7 mouse cellular contexts compared by ENCODE assay signal in the genomic region with DNA sequence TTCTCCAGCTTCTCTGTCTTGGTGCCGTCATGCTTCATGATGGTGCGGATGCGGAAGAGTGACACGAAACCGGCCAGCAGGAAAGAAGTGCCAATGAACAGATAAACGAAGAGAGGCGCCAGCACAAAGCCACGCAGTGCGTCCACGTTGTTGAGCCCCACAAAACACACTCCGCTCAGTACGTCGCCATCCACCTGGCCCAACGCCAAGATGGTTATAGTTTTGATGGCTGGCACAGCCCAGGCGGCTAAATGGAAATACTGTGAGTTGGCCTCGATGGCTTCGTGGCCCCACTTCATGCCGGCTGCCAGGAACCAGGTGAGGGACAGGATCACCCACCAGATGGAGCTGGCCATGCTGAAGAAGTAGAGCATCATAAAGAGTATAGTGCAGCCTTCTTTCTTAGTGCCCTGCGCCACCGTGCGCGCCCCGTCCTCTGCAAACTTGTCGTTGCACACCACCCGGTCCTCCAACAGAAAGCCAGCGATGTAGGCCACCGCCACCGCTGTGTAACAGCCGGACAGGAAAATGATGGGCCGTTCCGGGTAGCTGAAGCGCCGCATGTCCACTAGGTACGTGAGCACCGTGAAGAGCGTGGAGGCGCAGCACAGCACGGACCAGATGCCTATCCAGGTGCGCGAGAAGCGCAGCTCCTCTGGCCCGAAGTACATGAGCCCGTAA. TPM values are rescaled to one million over a fixed set of nuclear protein-coding genes. Genes with fewer than 3 reads are reported as not detected.
DNase-seq lines count a peak whose midpoint lies in the region; ATAC-seq and TF ChIP-seq lines count a peak whose summit lies in the region.

No protein-coding gene starts in this region.

- H3K4me2 ChIP-seq in intestine, embryonic 15.5 days (replicated peaks), result peak overlapping the region; percentile 93
- peak overlapping the region; percentile 92 for H3K4me2 ChIP-seq in limb, embryonic 12.5 days
- peak overlapping the region; percentile 68 for H3K4me2 ChIP-seq in midbrain, embryonic 16.5 days (ENCODE audit: low read length)

- no peaks in the 10 kb centered on the region for H3K4me1 ChIP-seq in bone marrow macrophage, adult 2 months (ENCODE audit: control insufficient read depth, insufficient read depth, low read length)
- peaks cover 14% of the 10 kb centered on the region; the same call in 1 of the 2 replicates for H3K4me1 ChIP-seq in intestine, embryonic 15.5 days (replicated peaks)
- H3K4me1 ChIP-seq in limb, embryonic 12.5 days (replicated peaks), result peaks cover 27% of the 10 kb centered on the region
- H3K4me1 ChIP-seq in midbrain, embryonic 16.5 days (ENCODE audit: control insufficient read depth, insufficient read depth, low read length), result peaks cover 16% of the 10 kb centered on the region

- peak overlapping the region; percentile 86 for H3K9ac ChIP-seq in intestine, embryonic 15.5 days
- peak overlapping the region; percentile 97 for H3K9ac ChIP-seq in limb, embryonic 12.5 days (replicated peaks)
- H3K9ac ChIP-seq in midbrain, embryonic 16.5 days (ENCODE audit: low read depth, low read length), result peak overlapping the region; percentile 96

- 0 out of 2 replicates have a peak, but pooled peaks have one; percentile 17 for ATAC-seq in intestine, embryonic 15.5 days
- 0 out of 2 replicates have a peak, but pooled peaks have one; percentile 0 for ATAC-seq in limb, embryonic 12.5 days (ENCODE audit: insufficient number of reproducible peaks, insufficient read depth, low FRiP score, low TSS enrichment, low read depth)
- 0 out of 2 replicates have a peak, but pooled peaks have one; percentile 8 for ATAC-seq in midbrain, embryonic 16.5 days

- no peak for TF ChIP-seq POLR2A in bone marrow macrophage, adult 2 months (IDR thresholded peaks at IDR 0.05; ENCODE audit: borderline replicate concordance, low read depth, low read length)

- H3K27me3 ChIP-seq in intestine, embryonic 15.5 days (replicated peaks), result no peaks in the 10 kb centered on the region; the same call in 1 of the 2 replicates
- no peaks in the 10 kb centered on the region; the same call in 1 of the 2 replicates for H3K27me3 ChIP-seq in limb, embryonic 12.5 days
- no peaks in the 10 kb centered on the region for H3K27me3 ChIP-seq in midbrain, embryonic 16.5 days (ENCODE audit: control insufficient read depth, insufficient read depth, low read depth, low read length)

- DNase-seq in cerebellum, postnatal 14 days, result peak; percentile 76 to 79
- DNase-seq in frontal cortex, postnatal 36 days (ENCODE audit: low spot score in 2 of 2), result peak; percentile 10 to 15
- peak; percentile 36 for DNase-seq in urinary bladder, postnatal 25 days (ENCODE audit: low spot score)

- no peak overlapping the region for H3K27ac ChIP-seq in bone marrow macrophage, adult 2 months (ENCODE audit: insufficient read depth, low read depth, low read length)
- peak overlapping the region; percentile 99; the same call in 1 of the 2 replicates for H3K27ac ChIP-seq in intestine, embryonic 15.5 days
- H3K27ac ChIP-seq in limb, embryonic 12.5 days, result peak overlapping the region; percentile 99
- peak overlapping the region; percentile 98 for H3K27ac ChIP-seq in midbrain, embryonic 16.5 days (ENCODE audit: low read length)

- H3K36me3 ChIP-seq in intestine, embryonic 15.5 days, result no peaks in the 10 kb centered on the region
- H3K36me3 ChIP-seq in limb, embryonic 12.5 days, result peaks cover 5% of the 10 kb centered on the region; the same call in 1 of the 2 replicates
- no peaks in the 10 kb centered on the region for H3K36me3 ChIP-seq in midbrain, embryonic 16.5 days (ENCODE audit: control insufficient read depth, insufficient read depth, low read length)

- peak overlapping the region; percentile 79; the same call in 1 of the 2 replicates for H3K4me3 ChIP-seq in bone marrow macrophage, adult 2 months (ENCODE audit: insufficient read depth, low read length)
- H3K4me3 ChIP-seq in intestine, embryonic 15.5 days (replicated peaks), result peak overlapping the region; percentile 86
- H3K4me3 ChIP-seq in limb, embryonic 12.5 days (replicated peaks), result peak overlapping the region; percentile 88
- H3K4me3 ChIP-seq in midbrain, embryonic 16.5 days (ENCODE audit: low read depth, low read length), result peak overlapping the region; percentile 88

- no peak for TF ChIP-seq CTCF in bone marrow macrophage, adult 2 months (IDR thresholded peaks at IDR 0.05; ENCODE audit: low read depth, low read length)

- no peaks in the 10 kb centered on the region for H3K9me3 ChIP-seq in intestine, embryonic 15.5 days
- H3K9me3 ChIP-seq in limb, embryonic 12.5 days, result no peaks in the 10 kb centered on the region
- no peaks in the 10 kb centered on the region for H3K9me3 ChIP-seq in midbrain, embryonic 16.5 days (replicated peaks; ENCODE audit: control insufficient read depth, low read length, poor library complexity, severe bottlenecking)

- 4% methylated on average over 43 of the region's 43 CpGs for WGBS in intestine, embryonic 15.5 days
- 4% methylated on average over 43 of the region's 43 CpGs for WGBS in limb, embryonic 12.5 days
- 1% methylated on average over 43 of the region's 43 CpGs for WGBS in midbrain, embryonic 16.5 days

RNA-seq across cellular contexts. Expression of a gene that starts 1.7 kb away (rescaled TPM):
- 0.57 and 0.70 TPM in 2 replicates for polyA plus RNA-seq in bone marrow macrophage, adult 2 months (2012; ENCODE audit: insufficient read depth, insufficient read length, missing spikeins)
- polyA plus RNA-seq in intestine, embryonic 15.5 days (2015; fragmentation: Nextera tagmentation; extraction: Ambion mirVana), result 16.9 and 17.8 TPM in 2 replicates
- polyA plus RNA-seq in limb, embryonic 12.5 days (2016; fragmentation: Nextera tagmentation; extraction: Ambion mirVana), result 34.1 and 39.0 TPM in 2 replicates
- 22.0 and 24.6 TPM in 2 replicates for polyA plus RNA-seq in midbrain, embryonic 16.5 days (2015; fragmentation: Nextera tagmentation; extraction: Ambion mirVana)

Comparison
In these comparisons a context has a peak if more than half of its experiments do, and no peak if none do; other contexts are left out.
1. DNase-seq: peak in every context shown above with its lines; median percentile 78 in cerebellum, postnatal 14 days; 36 in urinary bladder, postnatal 25 days; 12 in frontal cortex, postnatal 36 days.
2. RNA of a gene that starts 1.7 kb away (polyA plus RNA-seq): 34.1 to 39.0 TPM in limb, embryonic 12.5 days, 22.0 to 24.6 TPM in midbrain, embryonic 16.5 days and 16.9 to 17.8 TPM in intestine, embryonic 15.5 days; 0.57 to 0.70 TPM in bone marrow macrophage, adult 2 months; every median in the first group is over 10 times any median in the second.
3. Peak in every context shown above with its lines, with median percentiles within 50 percentile points of each other: H3K4me3 ChIP-seq, ATAC-seq, H3K4me2 ChIP-seq and H3K9ac ChIP-seq.